Mouse (Mus musculus) ES-E14 (cell line): ENCODE data around the gene Fpr3.

ENCODE experiments used
- HCFC1 ChIP-seq: IDR thresholded peaks from 2 replicates; pipeline ENCODE4 v1.6.1; 2012; ENCODE audit warnings: low read length, inconsistent platforms, borderline replicate concordance; ENCODE audit not compliant: insufficient read depth
- MAFK ChIP-seq: IDR thresholded peaks from 2 replicates; pipeline ENCODE4 v1.6.1; 2014; ENCODE audit warnings: mild to moderate bottlenecking, low read depth, low read length, inconsistent platforms; ENCODE audit not compliant: insufficient read depth

DNA sequence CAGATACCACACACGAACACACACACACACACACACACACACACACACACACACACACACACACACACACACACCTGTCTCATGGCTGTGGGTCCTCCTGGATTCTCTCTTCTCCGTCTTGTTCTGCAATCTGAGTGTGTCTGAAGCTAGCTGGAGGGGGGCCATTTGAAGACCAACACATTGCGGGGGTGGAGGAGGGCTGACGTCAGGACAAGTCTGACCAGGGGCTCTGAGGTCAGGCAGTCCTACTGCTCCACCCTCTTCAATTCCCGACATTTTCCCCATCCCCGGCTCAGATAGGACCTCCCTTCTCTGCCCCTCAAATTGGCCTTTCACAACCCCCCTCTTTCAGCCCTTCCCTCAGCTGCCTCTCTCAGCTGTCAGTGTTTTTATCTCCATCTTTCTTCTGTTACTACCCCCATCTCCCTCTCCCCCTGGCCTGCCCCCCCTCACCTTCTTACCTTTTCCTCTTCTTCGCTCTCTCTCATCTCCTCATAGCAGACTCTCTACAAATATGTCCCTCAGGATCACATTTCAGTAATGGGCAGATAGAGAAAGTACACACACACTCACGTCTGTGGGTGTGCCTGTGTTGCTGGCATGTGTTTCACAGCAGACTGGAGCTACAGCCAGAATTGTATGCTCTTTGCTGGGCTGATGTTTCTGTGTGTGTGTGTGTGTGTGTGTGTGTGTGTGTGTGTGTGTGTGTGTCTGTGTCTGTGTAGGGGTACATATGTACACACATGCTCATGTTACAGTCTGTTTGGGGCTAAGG is 32.4 kb upstream of the Fpr3 start, which contains the start of gene Has1:
- no peak for TF ChIP-seq HCFC1
- TF ChIP-seq MAFK, result no peak
